Mouse (Mus musculus) embryo, embryonic 11 days (tissue): ENCODE measurements at regions not wholly inside any gene's neighbourhood (a gene's known extent, or its start where the extent isn't known, plus 50 kb on each side); places are given as distances from the start of the nearest gene placed in this dataset.

Experiments used
- DNase-seq: peaks from one replicate; pipeline ENCODE4 v3.0.0-alpha.2; 2015

DNA sequence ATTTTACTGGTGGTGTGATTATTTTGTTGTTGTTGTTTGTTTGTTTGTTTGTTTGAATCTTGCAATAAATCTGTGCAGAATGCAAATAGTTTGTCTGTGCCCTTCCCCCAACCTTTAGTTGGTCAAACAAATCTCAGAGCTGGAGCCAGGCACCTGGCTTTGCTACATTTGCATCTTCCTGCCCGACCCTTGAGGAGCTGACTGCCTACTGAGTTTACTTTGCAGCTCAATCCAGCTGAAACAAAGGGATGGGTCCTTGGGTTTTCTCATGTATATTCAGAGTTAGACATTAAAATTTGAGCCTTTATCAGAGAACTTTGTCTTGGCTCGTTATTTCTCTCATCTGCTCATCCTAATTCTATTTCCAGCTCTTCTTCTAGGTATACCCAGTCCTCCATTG is 79.4 kb upstream of the BC030870 start:
- no peak for DNase-seq

DNA sequence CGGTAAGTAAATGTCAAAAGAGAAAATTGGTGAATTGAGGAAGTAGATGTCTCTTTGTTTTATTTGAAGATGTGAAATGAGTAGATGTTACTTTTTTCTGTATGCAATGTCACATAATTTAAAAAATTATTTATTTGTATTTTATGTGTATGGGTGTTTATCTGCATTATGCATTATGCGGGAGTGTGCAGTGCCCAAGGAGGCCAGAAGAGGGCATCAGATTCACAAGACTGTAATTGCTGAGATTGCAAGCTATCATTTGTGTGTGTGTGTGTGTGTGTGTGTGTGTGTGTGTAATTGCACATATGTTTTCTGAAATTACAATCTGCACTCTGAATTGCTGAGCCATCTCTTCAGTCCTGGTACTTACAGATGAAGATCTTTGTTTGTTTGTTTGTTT is 76.8 kb upstream of the BC030870 start:
- no peak for DNase-seq

DNA sequence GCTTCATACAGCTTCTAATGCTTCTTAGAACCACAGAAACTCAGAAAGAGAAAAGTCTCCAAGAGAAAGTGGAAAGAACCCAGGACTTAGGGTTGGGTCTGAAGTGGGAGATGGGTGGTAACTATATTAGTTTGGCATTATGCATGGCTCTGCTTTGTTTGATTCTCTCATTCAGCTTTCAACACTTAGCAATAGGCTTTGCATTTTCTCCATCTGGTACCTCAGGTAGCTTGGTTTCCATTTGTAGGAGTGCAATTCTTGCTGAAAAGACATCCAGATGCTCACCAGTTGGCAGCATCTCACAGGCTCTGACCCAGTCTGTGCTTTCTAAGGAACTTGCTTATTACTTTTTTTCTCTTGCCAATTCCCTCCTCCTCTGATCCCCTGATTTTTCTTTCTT is 65.3 kb upstream of the BC030870 start:
- DNase-seq: no peak

DNA sequence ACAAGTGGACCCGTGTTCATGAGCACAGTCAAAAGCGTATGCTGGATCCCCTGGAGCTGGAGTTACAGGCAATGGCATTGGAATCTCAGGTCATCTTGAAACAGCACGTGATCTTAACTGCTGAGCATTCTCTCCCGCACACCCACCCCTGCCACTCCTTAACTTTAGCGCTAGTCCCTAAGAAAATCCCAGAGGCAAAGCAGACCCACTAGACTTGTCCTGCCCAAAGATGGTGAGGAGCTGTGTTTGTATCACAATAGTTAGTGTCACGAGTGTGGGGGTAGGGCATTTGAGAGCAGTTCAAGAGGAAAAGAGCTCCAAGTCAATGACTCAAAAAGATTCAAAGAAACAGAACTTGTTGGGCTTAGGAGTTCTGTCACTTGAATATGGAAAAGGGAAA is 64.9 kb upstream of the BC030870 start:
- DNase-seq: no peak

GRCm38 (mm10) chr8:65182346-65182745 is 53.0 kb upstream of the BC030870 start:
- DNase-seq: peak; percentile 20

GRCm38 (mm10) chr8:65180447-65180846 is 51.1 kb upstream of the BC030870 start:
- DNase-seq: peak; percentile 36
